Mouse (Mus musculus) neutrophil, adult 83 days (primary cell): Measurements from ENCODE around the gene Ms4a4c. TPM values are rescaled to one million over a fixed set of nuclear protein-coding genes. Genes with fewer than 3 reads are reported as not detected.

ENCODE experiments used
- total RNA-seq, 2 experiments: library from RNA; stranded (reverse); gene quantifications; one replicate each; pipeline ENCODE4 v1.2.4; 2023

The Ms4a4c gene
- total RNA-seq = 10 to 100 TPM; 44.8 to 48.7 TPM

GRCm38 (mm10) chr19:11404527-11404926 is at the start of gene Ms4a4c:
Ms4a4c (plus strand) TSS chr19:11404770.

GRCm38 (mm10) chr19:11375273-11375672 is 29.3 kb upstream of the Ms4a4c start, which contains the start of gene Ms4a4a:
Ms4a4a (plus strand) TSS chr19:11375523.

GRCm38 (mm10) chr19:11443338-11443737 is 38.8 kb downstream of the Ms4a4c start, which contains the start of gene Ms4a4b:
Ms4a4b (plus strand) TSS chr19:11443553.

GRCm38 (mm10) chr19:11469215-11469614 is 64.6 kb downstream of the Ms4a4c start, which contains the start of gene Ms4a6c:
Ms4a6c (plus strand) TSS chr19:11469366.

Other genes with a start within 250 kb of the Ms4a4c start
- not detected for gene 1700025F22Rik, start 239.4 kb upstream of the Ms4a4c start, total RNA-seq
- not detected for gene Ms4a13, start 208.0 kb upstream of the Ms4a4c start, total RNA-seq
- not detected for gene Ms4a12, start 172.3 kb upstream of the Ms4a4c start, total RNA-seq
- gene Ms4a1, start 138.5 kb upstream of the Ms4a4c start, total RNA-seq = 1 to 10 TPM; 1.1 to 3.0 TPM
- gene Ms4a5, start 120.9 kb upstream of the Ms4a4c start, total RNA-seq = not detected
- not detected for gene Ms4a14, start 90.3 kb upstream of the Ms4a4c start, total RNA-seq
- not detected for gene Ms4a7, start 68.6 kb upstream of the Ms4a4c start, total RNA-seq
- gene Ms4a4a, start 29.2 kb upstream of the Ms4a4c start, total RNA-seq = 10 to 100 TPM; 12.6 to 26.8 TPM
- gene Ms4a4b, start 38.8 kb downstream of the Ms4a4c start, total RNA-seq = 10 to 100 TPM; 11.0 to 11.5 TPM
- 100 to 1,000 TPM; 214 to 241 TPM for gene Ms4a6c, start 64.6 kb downstream of the Ms4a4c start, total RNA-seq
- gene Gm8369, start 81.2 kb downstream of the Ms4a4c start, total RNA-seq = 1 to 10 TPM; 3.6 to 3.7 TPM
- gene Ms4a6b, start 111.7 kb downstream of the Ms4a4c start, total RNA-seq = 10 to 100 TPM; 28.8 to 34.3 TPM
- gene Ms4a4d, start 132.0 kb downstream of the Ms4a4c start, total RNA-seq = not detected
- 10 to 100 TPM in 1 of 2 experiments, 1 to 10 TPM in 1; 9.6 to 10.9 TPM for gene Ms4a6d, start 200.1 kb downstream of the Ms4a4c start, total RNA-seq
- 1 to 10 TPM; 6.4 to 9.2 TPM for gene Ms4a2, start 218.9 kb downstream of the Ms4a4c start, total RNA-seq
- 100 to 1,000 TPM in 1 of 2 experiments, 10 to 100 TPM in 1; 96.9 to 111 TPM for gene Ms4a3, start 236.1 kb downstream of the Ms4a4c start, total RNA-seq